Mouse (Mus musculus) ZHBTc4 (cell line): ENCODE data around the gene Gm21818.
"Not testable (repeated sequence)": the region's sequence is repeated elsewhere in the genome, so short reads cannot be mapped to it uniquely, and the experiment has no call there.

Source experiments
- DNase-seq: peaks from one replicate; pipeline ENCODE4 v3.0.0-alpha.2; 2011; ENCODE audit warnings: low read depth, low spot score

Gm21818 gene

DNA sequence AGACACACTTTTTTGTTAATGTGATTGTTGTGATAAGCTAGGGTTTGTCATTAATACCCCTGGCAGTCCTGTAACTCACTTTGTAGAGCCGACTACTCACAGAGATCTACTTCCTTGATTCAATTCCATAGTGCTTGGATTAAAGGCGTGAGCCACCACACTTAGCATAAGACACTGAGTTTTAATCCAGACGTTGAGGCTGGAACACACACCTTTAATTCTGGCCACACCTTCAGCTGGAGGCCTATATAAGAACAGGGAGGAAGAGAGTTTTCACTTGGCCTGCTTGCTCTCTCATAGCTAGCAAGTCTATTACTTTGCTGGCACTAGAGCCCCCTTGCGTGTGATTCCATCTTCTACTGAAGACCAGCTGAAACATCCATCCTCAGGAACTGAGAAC, at the start of gene Gm21818:
Gm21818 (plus strand) TSS at position 301 of the 400 bp plus-strand sequence.
- DNase-seq, result not testable (repeated sequence)

DNA sequence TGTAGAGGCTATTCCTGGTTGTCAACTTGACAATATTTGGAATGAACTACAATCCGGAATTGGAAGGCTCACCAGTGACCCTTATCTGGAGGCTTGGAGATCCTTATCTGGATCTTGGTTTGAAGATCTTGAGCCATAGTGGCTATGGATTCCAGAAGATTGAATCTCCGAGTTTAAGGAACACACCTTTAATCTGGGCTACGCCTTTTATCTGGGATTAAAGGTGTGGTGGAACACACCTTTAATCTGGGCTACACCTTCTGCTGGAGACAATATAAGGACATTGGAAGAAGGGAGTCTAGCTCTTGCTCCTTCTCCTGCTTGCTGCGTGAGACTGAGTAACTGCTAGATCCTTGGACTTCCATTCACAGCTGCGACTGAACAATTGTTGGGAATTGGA, 32.3 kb upstream of the Gm21818 start, which contains the start of gene Gm20767:
Gm20767 (plus strand) TSS at position 301 of the 400 bp plus-strand sequence.
- DNase-seq, result not testable (repeated sequence)

DNA sequence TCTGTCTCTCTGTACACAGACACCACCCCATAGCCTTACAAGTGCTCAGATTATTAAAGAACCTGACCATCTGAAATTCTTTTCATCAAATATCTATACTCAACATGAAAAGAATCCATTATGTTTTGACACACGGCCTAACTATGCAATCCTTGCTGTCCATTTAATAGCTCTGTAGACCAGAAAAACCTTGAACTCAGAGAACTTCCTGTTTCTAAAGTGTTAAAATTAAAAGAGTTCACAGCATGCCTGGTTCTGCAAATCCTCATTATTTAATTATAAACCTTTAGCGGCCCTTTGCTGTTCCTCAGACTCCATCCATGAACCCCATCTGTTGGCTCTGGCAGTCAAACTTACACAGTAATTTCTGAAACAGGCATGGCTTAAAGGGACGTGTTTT, 29.9 kb upstream of the Gm21818 start:
- DNase-seq, result not testable (repeated sequence)

DNA sequence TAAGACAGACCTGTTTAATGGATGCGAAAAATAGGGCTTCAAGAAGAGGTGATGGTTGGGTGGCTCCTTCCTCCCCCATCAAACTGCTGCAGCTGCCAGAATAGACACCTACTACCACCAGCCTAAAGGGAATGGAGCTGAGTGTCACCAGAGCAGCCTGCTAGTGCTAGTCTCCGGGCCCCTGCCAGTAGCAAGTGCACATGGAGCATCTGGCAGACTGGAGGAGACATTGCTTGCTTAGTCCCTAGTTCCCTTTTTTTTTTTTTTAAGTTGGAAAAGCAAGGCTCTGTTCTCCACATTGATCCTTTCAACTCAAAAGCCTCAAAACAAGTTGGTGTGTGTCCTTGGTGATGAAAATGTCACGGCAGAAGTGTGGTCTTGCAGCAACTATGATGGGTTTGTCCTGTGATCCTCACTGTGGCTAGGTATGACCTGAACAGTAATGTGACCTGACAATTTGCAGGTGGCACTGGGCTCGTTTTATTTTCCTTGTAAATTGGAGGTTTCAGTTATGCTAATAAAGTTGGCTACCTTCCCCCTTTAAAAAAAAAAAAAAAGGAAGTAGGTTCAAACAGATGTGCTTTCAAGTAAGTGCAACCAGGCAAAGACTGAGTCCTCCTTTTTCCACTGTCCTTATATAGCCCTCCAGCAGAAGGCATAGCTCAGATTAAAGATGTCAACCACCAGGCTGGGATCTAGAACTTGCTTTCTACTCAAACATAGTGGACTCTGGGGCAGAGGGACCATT, 22.4 kb upstream of the Gm21818 start:
- not testable (repeated sequence) for DNase-seq

DNA sequence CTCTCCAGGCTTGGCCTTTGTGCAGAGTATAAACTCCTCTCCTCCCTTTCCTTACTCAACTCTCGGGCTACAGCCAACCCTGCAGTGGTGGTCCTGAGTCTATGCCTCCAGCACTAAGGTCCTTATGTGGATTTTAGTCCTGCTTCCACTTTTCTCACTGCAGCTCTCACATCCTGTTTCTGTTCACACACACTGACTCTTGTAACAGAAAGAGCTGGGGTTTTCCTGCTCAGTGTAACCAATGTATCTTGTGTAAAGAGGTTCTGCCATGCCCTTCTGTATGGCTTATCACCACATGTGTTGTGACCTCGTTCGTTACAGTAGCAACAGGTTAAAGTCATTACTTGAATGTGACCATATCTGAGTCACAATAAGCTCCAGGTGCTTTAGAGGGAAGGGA, 21.6 kb upstream of the Gm21818 start:
- not testable (repeated sequence) for DNase-seq

DNA sequence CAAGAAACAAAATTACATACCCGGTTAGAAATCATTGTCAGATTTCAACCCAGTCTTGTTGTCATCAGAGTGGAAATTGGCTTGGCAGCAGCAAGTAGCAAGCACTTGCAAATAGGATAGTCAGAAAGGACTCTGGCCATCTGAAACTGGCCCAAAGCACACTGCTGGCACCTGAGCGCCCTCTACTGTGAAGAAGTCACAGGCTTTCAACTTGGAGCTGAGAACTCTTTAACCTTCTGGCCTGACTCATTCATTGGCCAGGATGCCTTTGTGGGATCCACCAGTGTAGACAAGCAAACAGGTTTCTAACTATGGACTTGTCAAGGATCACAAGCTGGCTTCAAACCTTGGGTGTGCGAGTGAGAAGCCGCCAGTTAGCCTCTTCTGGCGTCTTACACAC, 3.9 kb upstream of the Gm21818 start:
- DNase-seq, result peak; percentile 34

DNA sequence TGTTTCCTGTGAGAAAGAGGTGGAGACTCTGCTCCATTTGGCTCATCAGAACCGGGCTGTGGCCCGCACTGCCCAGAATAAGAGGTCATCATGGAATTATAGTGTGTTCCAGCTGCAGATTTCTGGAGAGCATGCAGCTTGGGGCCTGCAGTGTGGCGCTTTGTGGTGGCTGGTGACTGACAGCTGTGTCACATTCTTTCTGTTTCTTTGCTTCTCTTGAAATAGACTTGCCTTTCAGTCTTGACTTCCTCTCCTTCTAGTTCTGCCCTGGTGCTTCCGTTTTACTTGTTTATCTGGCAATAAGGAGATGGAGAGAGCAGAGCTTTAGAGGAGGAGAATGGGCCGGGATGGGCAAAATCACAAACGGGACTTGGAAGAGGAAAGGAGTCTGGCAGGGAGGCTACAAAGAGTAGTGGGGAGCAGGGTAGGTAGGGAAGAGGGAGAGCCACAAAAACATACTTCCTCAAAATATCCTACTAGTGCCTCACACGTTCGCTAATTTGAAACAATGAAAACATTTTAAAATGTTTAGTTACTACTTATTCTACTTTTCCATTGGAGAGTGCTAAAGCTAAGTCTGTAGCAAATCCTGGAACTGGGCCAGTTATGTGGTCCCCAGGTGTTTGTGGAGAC, 24.1 kb downstream of the Gm21818 start:
- not testable (repeated sequence) for DNase-seq

DNA sequence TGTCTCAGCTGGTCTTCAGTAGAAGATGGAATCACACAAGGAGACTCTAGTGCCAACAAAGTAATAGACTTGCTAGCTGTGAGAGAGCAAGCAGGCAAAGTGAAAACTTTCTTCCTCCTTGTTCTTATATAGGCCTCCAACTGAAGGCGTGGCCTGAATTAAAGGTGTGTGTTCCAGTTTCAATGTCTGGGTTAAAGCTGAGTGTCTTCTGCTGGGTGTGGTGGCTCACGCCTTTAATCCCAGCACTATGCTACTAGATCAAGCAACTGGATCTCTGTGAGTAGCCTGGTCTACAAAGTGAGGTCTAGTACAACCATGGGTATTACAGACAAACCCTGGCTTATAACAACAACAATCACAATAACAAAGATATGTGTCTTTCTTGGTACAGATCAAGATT, 43.6 kb downstream of the Gm21818 start, which contains the start of gene Gm21762:
Gm21762 (minus strand) TSS at position 101 of the 400 bp plus-strand sequence.
- DNase-seq, result not testable (repeated sequence)

DNA sequence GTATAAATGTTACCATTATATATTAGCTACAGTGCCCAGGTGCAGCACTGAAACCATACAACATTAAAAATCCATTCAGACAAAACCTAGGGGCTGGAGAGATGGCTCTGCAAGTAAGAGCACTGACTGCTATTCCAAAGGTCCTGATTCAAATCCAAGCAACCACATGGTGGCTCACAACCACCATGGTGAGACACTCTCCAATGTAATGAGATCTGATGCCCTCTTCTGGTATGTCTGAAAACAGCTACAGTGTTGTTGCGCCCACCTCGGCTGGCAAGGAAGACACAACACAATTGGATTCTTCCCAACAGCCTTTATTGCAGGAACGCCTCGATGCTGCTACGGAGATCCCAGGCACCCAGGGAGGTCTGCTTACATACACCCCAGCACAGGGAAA, 48.7 kb downstream of the Gm21818 start:
- DNase-seq, result peak; percentile 58

DNA sequence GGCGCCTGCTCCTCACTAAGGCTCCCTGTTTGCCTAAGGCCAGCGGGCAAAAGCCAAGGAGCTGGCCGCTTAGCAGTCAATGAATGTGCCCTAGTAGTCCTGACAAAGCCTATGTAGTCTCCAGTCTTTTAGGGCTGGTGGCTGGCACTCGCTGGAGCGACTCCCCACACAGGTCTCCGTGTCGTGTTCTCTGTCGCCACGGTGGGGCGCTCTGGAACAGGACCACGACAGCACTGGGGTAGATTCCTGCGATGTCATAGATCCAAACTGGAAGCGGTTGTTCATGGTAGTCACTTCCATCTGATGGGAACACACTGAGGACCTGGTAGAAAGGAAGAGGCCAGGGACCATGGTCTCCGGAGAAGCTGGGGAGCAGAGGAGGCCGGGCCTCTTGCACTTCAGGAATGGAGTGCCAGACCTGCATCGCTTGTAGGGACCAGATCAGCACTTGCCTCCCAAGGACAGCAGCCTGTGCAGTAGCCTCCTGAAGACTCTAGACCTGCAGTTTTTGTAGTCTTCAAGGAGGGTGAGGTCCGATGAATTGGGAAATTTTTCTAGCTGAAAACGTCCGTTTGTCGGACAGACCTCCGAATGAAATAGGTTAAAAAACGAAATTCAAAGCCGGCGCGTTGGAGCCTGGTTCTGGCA, 50.9 kb downstream of the Gm21818 start:
- peak; percentile 39 for DNase-seq
